Mouse (Mus musculus) midbrain, embryonic 13.5 days (tissue): ENCODE results near the gene Nlgn2. TPM values are rescaled to one million over a fixed set of nuclear protein-coding genes. Genes with fewer than 3 reads are reported as not detected.
A peak's percentile ranks its signal among the peaks of the same experiment; 100 is the strongest.

Source experiments
- ATAC-seq: fragments of 200-750 bp; cut with Nextera tagmentation; 2 replicates; pipeline ENCODE4 v1.8.0; 2017; ENCODE audit warnings: mild to moderate bottlenecking, moderate TSS enrichment, moderate library complexity
- H3K27ac ChIP-seq: fragments of 300-500 bp; sonication (generic); 2 replicates; pipeline ENCODE4 v1.5.1; 2015; ENCODE audit warnings: inconsistent platforms, mild to moderate bottlenecking, moderate library complexity
- H3K27me3 ChIP-seq: fragments of 300-500 bp; sonication (generic); 2 replicates; pipeline ENCODE4 v1.6.1; 2015; ENCODE audit warnings: mild to moderate bottlenecking, inconsistent platforms
- H3K36me3 ChIP-seq: fragments of 300-500 bp; sonication (generic); 2 replicates; pipeline ENCODE4 v1.6.1; 2015; ENCODE audit warnings: mild to moderate bottlenecking, inconsistent platforms
- H3K4me1 ChIP-seq: fragments of 300-500 bp; sonication (generic); replicated peaks from 2 replicates; pipeline ENCODE4 v1.6.1; 2015; ENCODE audit warnings: inconsistent platforms
- H3K4me2 ChIP-seq: fragments of 300-500 bp; sonication (generic); replicated peaks from 2 replicates; pipeline ENCODE4 v1.6.1; 2015; ENCODE audit warnings: moderate library complexity, mild to moderate bottlenecking, inconsistent platforms
- H3K4me3 ChIP-seq: fragments of 300-500 bp; sonication (generic); replicated peaks from 2 replicates; pipeline ENCODE4 v1.5.1; 2015; ENCODE audit warnings: mild to moderate bottlenecking, inconsistent platforms
- H3K9ac ChIP-seq: fragments of 300-500 bp; sonication (generic); replicated peaks from 2 replicates; pipeline ENCODE4 v1.6.1; 2015; ENCODE audit warnings: mild to moderate bottlenecking, inconsistent platforms
- H3K9me3 ChIP-seq: fragments of 300-500 bp; sonication (generic); 2 replicates; pipeline ENCODE4 v1.6.1; 2016; ENCODE audit warnings: mild to moderate bottlenecking, inconsistent platforms
- WGBS: fragments of 180-500 bp; shearing (Covaris S2); methylation state at CpG from one replicate; pipeline ENCODE4 v1.1.7; 2015; 5-methylcytosine and 5-hydroxymethylcytosine counted together
- polyA plus RNA-seq: library from polyadenylated mRNA; unstranded; fragments of >200 nt; fragmentation: Nextera tagmentation; extraction: Ambion mirVana; gene quantifications from 2 replicates; pipeline ENCODE4 v1.2.1, GENCODE M21; 2015

The Nlgn2 gene
- polyA plus RNA-seq: 20.5 and 21.3 TPM in 2 replicates

DNA sequence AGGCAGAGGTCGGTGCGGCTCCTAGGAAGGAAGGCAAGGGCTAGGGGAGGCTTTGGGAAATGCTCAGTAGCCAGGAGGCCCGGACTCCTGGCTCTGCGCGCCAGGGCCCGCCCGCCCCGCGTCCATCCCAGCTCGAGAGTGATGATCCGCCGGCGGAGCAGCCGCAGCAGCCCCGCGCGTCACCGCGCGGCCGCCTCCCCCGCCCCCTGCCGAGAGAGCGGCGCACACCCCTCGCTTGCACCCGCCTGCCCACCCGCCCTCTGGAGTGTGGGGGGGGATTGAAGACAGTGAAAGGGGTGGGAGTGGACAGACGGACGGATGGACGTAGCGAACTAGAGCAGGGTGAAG, at the start of gene Nlgn2:
Gene Nlgn2 (minus strand): TSS at position 181 of the 348 bp plus-strand sequence.
- H3K9ac ChIP-seq: peak within 1 kb of the TSS; percentile 99
- under 1% methylated on average over 32 of the region's 32 CpGs for WGBS
- H3K36me3 ChIP-seq: peaks cover 12% of the 10 kb centered on the region
- peak within 1 kb of the TSS; percentile 97 for H3K4me3 ChIP-seq
- H3K9me3 ChIP-seq: no peaks in the 10 kb centered on the region
- H3K27me3 ChIP-seq: no peaks in the 10 kb centered on the region
- ATAC-seq: peak; percentile 70
- H3K27ac ChIP-seq: peak within 1 kb of the TSS; percentile 98
- peaks cover 45% of the 10 kb centered on the region for H3K4me1 ChIP-seq
- H3K4me2 ChIP-seq: peak within 1 kb of the TSS; percentile 99

DNA sequence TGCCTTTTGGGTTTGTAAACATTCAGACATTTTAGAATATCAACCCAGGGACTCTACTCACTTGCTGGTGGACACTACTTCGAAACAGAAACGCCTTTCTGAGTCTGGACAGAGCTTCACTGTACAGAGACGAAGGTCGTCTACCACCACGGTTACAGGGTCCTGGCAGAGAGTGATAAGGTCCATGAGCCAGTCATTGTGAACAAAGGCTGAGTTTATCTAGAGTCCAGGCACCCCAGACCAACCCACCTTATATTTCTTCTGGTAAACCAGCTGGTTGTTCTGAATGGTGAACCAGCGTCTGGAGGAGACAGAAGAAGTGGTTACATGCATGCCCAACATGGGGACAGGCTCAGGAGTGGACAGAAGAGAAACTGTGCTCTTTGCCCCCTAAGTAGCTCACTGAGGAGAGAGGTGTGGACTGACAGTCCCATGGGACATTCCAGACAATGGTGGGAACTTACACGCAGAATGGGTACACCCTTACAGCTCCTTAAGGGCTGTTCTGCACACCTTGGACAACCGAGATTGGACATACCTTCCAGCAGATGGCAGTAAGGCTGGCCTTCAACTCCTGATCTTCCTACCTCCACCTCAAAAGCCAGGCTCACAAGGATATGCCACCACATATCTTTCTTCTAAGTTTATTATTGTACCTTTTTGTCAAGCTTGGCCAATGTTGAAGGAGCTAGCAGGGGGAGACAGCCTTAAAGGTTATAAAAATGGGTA, 49.5 kb upstream of the Nlgn2 start:
- WGBS: 77% methylated on average over 8 of the region's 8 CpGs
- Histone ChIP-seq H3K4me2 (no peak overlapping the region), H3K4me1 (no peaks in the 10 kb centered on the region), H3K9ac (no peak overlapping the region), H3K9me3 (no peaks in the 10 kb centered on the region), H3K27ac (no peak overlapping the region), H3K4me3 (no peak overlapping the region), H3K27me3 (peaks cover 7% of the 10 kb centered on the region; the same call in 1 of the 2 replicates), H3K36me3 (no peaks in the 10 kb centered on the region)
- ATAC-seq: no peak

DNA sequence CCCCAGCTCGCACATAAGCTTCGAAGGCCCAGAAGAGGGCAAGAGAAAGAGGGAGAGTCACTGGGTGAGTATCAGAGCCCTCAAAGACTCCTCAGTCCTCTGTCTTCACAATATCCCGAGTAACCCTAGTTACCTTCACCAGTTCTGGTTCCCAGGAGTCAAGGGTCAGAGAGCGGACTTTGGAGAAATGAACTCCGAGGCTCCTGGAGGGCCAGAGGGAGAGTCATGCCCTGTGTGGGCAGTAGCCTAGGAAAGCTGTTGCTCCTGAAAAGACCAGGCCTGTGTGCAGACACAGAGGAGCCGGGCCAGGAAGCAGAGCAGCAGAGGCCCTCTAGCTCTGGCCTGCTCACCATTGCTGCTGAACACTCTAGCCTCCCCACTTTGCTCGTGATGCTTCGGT, 47.1 kb upstream of the Nlgn2 start:
- no peaks in the 10 kb centered on the region for H3K9me3 ChIP-seq
- WGBS: 85% methylated on average over 8 of the region's 8 CpGs
- H3K27me3 ChIP-seq: peaks cover 21% of the 10 kb centered on the region
- no peak overlapping the region for H3K4me2 ChIP-seq
- no peaks in the 10 kb centered on the region for H3K36me3 ChIP-seq
- H3K27ac ChIP-seq: no peak overlapping the region
- H3K9ac ChIP-seq: no peak overlapping the region
- H3K4me1 ChIP-seq: peaks cover 15% of the 10 kb centered on the region
- no peak overlapping the region for H3K4me3 ChIP-seq
- ATAC-seq: no peak

DNA sequence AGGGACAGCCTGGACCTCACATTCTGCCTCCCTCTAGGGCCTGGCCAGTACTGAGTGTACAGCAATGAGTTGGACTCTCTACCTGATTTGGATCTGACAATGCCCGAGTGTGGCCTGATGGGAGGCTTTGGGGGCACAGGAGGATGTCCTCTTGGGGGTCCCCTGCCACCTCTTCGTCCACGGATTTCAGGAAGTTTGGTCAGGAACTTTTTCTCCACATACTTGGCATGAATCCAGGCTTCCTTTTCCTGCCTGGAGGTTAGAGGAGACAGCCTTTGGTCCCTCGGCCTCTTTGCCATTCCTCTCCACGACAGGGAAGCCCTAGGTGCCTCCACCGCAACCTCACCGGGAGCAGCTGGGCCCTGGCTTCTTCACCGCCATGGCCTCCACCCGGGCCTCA, 46.7 kb upstream of the Nlgn2 start:
- Histone ChIP-seq H3K27ac (no peak overlapping the region), H3K27me3 (peaks cover 25% of the 10 kb centered on the region), H3K4me3 (no peak overlapping the region), H3K9ac (no peak overlapping the region), H3K4me2 (no peak overlapping the region), H3K36me3 (no peaks in the 10 kb centered on the region), H3K4me1 (peaks cover 15% of the 10 kb centered on the region), H3K9me3 (no peaks in the 10 kb centered on the region)
- WGBS: 83% methylated on average over 9 of the region's 9 CpGs
- no peak for ATAC-seq

DNA sequence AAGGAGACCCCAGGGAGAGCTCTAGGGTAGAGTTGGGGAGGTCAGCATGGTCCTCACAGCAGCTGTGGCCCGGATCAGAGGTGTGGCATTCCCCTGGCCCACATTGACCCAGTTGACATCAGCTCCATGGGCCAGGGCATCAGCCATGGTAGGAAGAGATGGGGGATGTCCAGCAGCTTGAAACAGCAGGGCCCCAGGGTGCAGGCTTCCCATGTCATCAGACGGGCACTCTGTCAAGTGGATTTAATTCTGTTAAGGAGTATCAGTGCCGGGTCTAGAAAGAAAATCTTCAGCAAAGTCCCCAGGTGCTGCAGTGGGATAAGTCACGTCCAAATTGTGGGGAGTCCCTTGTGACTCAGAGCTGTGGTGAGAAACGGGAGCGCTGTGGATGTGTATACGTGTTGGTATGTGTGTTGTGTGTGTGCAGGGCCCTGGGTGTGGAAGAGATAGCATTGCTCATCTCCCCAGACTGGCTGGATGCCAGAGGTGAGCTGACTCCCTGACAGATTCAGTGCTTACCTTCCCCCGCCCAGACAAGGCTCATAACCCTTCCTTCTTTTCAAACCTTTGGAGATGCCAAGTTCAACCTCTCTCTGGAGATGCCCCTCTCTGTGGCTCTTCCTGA, 46.1 kb upstream of the Nlgn2 start:
- H3K4me2 ChIP-seq: no peak overlapping the region
- no peaks in the 10 kb centered on the region for H3K36me3 ChIP-seq
- peaks cover 25% of the 10 kb centered on the region for H3K27me3 ChIP-seq
- ATAC-seq: no peak
- H3K9ac ChIP-seq: no peak overlapping the region
- H3K27ac ChIP-seq: no peak overlapping the region
- WGBS: 90% methylated on average over 8 of the region's 8 CpGs
- H3K4me1 ChIP-seq: peaks cover 18% of the 10 kb centered on the region
- H3K4me3 ChIP-seq: no peak overlapping the region
- no peaks in the 10 kb centered on the region for H3K9me3 ChIP-seq

DNA sequence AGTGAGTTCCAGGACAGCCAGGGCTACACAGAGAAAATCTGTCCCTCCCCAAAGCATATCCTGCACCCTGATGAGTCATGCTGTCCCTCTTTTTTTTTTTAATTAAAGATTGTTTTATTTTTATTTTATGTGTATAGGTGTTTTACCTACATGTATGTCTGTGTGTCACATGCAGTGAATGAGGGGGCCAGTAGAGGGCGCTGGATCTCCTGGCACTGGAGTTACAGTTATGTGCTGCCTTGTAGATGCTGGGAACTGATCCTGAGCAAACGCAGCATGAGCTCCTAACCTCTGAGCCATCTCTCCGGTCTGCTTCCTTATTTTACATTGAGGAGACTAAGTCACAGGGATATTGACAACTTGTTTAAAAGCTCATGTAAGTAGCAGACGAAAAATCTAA, 45.5 kb upstream of the Nlgn2 start:
- Histone ChIP-seq H3K27me3 (peaks cover 25% of the 10 kb centered on the region), H3K9ac (no peak overlapping the region), H3K9me3 (no peaks in the 10 kb centered on the region), H3K4me2 (no peak overlapping the region), H3K27ac (no peak overlapping the region), H3K36me3 (no peaks in the 10 kb centered on the region), H3K4me3 (no peak overlapping the region), H3K4me1 (peaks cover 22% of the 10 kb centered on the region)
- no peak for ATAC-seq
- 64% methylated on average over 4 of the region's 4 CpGs for WGBS

DNA sequence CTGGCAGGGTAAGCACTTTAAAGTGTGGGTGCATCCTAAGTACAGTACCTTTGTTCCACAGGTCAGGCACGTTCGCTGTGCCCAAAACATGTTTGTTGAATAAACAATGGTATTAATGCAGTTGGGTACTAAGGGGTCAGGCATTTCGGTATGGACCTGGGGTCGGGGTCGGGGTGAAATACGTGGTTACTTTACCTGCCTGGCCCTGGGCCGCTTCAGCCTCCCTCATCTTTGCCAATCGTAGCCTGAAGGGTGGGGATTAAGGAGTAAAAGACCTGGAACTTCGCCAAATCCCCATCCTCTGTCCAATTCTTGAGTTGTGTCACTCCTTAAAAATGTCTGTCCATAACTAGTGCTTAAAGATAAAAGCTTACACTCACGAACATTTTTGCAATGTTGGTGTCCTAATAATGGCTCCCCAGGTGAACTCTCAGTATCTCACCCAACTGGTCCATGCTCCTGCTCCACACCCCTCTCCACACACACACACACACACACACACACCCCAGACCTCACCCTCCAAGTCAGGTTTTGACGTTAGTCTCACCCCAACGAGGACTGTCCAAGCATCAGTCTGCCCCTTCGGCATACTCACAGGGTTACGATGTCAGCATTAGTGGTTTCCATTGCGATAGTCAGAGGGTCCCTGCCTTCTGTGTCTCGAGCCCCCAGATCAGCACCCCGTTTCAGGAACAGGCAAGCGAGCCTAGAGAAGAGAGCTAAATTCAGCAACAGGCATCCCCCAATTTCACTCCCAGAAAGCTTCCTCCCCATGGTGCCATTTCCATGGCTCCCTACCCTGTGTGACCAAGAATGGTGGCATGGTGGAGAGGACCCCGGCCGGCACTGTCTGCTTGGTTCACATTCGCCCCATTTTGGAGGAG, 44.4 kb upstream of the Nlgn2 start:
- Histone ChIP-seq H3K4me1 (peaks cover 32% of the 10 kb centered on the region), H3K27ac (no peak overlapping the region), H3K4me3 (peak overlapping the region; percentile 44), H3K9ac (no peak overlapping the region), H3K4me2 (peak overlapping the region; percentile 65), H3K36me3 (no peaks in the 10 kb centered on the region), H3K9me3 (no peaks in the 10 kb centered on the region), H3K27me3 (peaks cover 25% of the 10 kb centered on the region)
- ATAC-seq: no peak
- WGBS: 60% methylated on average over 21 of the region's 21 CpGs

DNA sequence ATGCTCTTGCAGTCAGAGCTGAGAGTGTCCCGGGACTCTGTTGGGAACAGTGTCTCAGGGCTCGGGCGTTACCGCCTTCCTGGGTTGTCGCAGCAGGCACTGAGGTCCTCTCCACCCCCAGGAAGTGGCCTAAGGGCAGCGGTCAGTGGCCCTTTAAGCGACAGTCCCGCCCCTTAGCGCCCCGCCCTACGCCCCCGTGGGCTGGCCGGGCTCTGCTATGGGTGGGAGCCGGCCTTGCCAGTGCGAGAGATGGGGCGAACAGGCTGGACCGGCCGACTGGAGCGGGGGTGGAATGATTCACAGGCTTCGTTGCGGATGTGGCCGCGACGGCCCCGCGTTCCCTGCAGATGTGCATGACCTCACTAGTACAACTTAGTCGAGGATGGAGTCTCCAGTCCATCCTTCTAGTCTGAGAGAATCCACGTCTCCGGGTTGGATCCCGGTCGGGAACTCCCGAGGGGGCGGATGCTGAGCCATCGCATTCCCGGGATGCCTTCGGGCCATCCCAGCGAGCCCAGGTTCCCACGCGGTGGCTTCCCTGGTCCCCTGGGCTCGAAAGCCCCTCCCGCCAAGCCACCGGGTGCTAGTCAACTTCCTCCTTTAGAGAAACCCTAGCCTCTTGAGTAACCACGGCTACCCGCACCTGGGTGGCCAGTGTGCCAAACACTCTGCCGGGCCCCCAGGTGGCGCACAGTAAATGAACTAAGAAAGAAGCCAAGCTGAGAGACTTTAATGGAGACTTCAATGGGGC, 43.4 kb upstream of the Nlgn2 start, which contains the start of gene Kctd11:
Gene Kctd11 (minus strand): TSS at position 554 of the 751 bp plus-strand sequence.
- Histone ChIP-seq H3K36me3 (no peaks in the 10 kb centered on the region), H3K4me2 (peak within 1 kb of the TSS; percentile 65), H3K4me1 (peaks cover 34% of the 10 kb centered on the region), H3K27me3 (peaks cover 25% of the 10 kb centered on the region), H3K27ac (no peak within 1 kb of the TSS), H3K9ac (peak within 1 kb of the TSS; percentile 61), H3K4me3 (peak within 1 kb of the TSS; percentile 44), H3K9me3 (no peaks in the 10 kb centered on the region)
- under 1% methylated on average over 46 of the region's 46 CpGs for WGBS
- peak; percentile 80 for ATAC-seq

DNA sequence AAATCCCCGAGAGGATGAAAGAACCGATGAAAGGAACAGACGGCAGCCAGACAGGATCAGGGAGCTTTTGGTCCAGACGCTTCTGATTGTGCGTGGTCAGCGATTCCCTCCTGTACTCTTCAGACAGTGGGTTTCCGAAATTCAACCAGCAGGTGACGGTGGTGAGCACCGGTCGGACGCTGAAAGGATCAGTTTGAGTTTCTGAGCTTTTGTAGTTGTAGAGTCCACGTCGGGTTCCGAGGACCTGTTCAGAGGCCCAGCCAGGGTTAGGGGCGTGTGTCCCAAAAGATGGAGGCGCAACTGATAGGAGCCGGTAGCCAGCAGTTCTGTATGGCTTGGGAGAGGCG, 42.9 kb upstream of the Nlgn2 start:
- Histone ChIP-seq H3K27ac (no peak overlapping the region), H3K4me3 (peak overlapping the region; percentile 44), H3K9me3 (no peaks in the 10 kb centered on the region), H3K36me3 (no peaks in the 10 kb centered on the region), H3K27me3 (peaks cover 25% of the 10 kb centered on the region), H3K4me1 (peaks cover 34% of the 10 kb centered on the region), H3K4me2 (peak overlapping the region; percentile 65), H3K9ac (peak overlapping the region; percentile 61)
- peak; percentile 35 for ATAC-seq
- WGBS: under 1% methylated on average over 18 of the region's 18 CpGs

DNA sequence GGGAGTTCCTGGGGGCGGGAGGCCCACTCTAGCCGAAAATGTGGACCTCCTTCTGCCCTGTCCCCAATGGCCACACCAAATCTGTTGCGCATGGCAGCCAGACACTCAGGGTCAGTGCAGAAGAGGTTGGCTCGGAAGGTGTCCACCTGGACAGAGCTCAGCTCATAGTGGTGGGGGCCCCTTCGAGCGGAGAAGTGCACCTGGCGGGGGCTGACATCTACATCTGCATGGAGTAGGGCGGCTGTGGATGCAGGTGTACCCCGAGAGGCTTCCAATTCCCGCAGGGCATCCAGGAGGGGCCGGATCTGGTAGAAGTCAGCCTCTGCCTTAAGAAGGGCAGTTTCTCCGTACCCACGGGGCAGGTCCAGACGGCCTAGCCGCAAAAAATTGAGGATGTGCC, 42.1 kb upstream of the Nlgn2 start:
- Histone ChIP-seq H3K27me3 (peaks cover 25% of the 10 kb centered on the region), H3K27ac (no peak overlapping the region), H3K4me1 (peaks cover 34% of the 10 kb centered on the region), H3K4me3 (0 out of 2 replicates have a peak overlapping the region, but pooled peaks have one; percentile 3), H3K36me3 (no peaks in the 10 kb centered on the region), H3K9ac (no peak overlapping the region), H3K4me2 (peak overlapping the region; percentile 65; the same call in 1 of the 2 replicates), H3K9me3 (no peaks in the 10 kb centered on the region)
- no peak for ATAC-seq
- WGBS: 59% methylated on average over 15 of the region's 15 CpGs

DNA sequence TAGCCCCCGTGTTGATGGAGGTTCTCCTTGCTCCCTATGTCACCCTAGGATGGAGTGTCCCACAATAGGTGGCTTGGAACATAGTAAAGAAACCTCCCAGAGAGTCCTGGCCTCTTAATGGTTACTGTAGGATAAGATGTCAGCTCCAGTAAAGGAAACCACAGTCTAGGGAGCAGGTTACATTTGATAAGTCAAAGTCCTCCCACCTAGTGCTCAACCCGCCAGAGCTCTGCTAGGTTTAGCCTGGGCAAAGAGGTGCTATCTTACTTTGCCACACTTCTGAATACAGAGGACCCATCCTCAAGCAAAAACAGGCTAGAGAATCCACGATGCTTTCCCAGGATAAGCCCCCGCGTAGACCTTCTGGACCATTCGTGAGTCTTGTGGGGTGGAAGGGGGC, 41.4 kb upstream of the Nlgn2 start:
- H3K4me2 ChIP-seq: 0 out of 2 replicates have a peak overlapping the region, but pooled peaks have one; percentile 2
- H3K36me3 ChIP-seq: no peaks in the 10 kb centered on the region
- ATAC-seq: no peak
- H3K4me3 ChIP-seq: no peak overlapping the region
- peaks cover 34% of the 10 kb centered on the region for H3K4me1 ChIP-seq
- WGBS: 91% methylated on average over 6 of the region's 6 CpGs
- no peak overlapping the region for H3K27ac ChIP-seq
- no peaks in the 10 kb centered on the region for H3K9me3 ChIP-seq
- H3K27me3 ChIP-seq: peaks cover 25% of the 10 kb centered on the region
- no peak overlapping the region for H3K9ac ChIP-seq
